Mouse (Mus musculus): ENCODE results near the gene Ago4. TPM values are rescaled to one million over a fixed set of nuclear protein-coding genes. Genes with fewer than 3 reads are reported as not detected.

Ago4 gene
- polyA plus RNA-seq, 1 experiment: not detected

DNA sequence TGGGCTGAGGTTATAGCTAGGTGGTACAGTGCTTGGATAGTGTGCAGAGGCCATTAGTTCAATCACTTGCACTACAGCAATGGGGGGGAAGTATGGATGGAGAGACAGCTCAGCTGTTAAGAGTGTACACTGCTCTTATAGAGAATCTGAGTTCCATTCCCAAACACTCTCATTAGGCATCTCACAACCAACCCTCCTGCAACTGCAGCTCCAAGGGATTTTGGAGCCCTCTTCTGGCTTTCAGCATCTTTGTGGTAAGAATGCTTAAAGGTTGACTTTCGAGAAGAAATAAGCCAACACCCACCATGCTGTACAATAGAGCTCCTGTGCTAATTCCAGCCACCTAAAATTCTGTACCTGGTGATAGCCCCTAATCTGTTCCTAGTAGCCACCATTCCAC lies 47.1 kb downstream of the Ago4 start:
- no peak overlapping the region for H3K27ac ChIP-seq (ENCODE audit: insufficient read depth, low read depth, low read length)
- no peak overlapping the region for H3K4me3 ChIP-seq (ENCODE audit: insufficient read depth, low read depth, low read length)
- no peak for TF ChIP-seq POLR2A (IDR thresholded peaks at IDR 0.05; ENCODE audit: insufficient read depth, low read depth, low read length)
- no peak for TF ChIP-seq CTCF (IDR thresholded peaks at IDR 0.05; ENCODE audit: insufficient read depth, low read depth, low read length)
- WGBS: 66% methylated on average over 1 of the region's 1 CpGs
- H3K4me1 ChIP-seq (ENCODE audit: control insufficient read depth, insufficient read depth, low read length): no peaks in the 10 kb centered on the region

DNA sequence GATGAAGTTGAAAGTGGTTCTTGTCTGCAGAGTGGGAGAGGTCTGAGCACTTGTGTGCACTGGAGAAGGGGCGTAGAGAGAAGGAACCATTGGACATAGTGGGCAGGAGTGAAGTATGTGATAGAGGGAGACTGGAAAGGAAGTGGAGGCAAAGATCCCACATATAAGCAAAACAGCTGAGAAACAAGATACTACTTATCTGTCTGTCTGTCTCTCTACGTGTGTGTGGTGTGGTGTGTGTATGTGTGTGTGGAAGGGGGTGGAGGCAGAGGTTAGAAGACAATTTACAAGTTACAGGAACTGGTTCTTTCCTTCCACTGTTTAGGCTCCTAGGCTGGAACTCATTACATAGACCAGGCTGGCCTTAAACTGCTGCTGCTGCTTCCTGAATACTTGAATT lies 48.2 kb downstream of the Ago4 start:
- 89% methylated on average over 2 of the region's 2 CpGs for WGBS
- Histone ChIP-seq H3K27ac (ENCODE audit: insufficient read depth, low read depth, low read length) (no peak overlapping the region), H3K4me1 (ENCODE audit: control insufficient read depth, insufficient read depth, low read length) (no peaks in the 10 kb centered on the region), H3K4me3 (ENCODE audit: insufficient read depth, low read depth, low read length) (no peak overlapping the region)
- TF ChIP-seq POLR2A (IDR thresholded peaks at IDR 0.05; ENCODE audit: insufficient read depth, low read depth, low read length) (no peak), CTCF (IDR thresholded peaks at IDR 0.05; ENCODE audit: insufficient read depth, low read depth, low read length) (no peak)

DNA sequence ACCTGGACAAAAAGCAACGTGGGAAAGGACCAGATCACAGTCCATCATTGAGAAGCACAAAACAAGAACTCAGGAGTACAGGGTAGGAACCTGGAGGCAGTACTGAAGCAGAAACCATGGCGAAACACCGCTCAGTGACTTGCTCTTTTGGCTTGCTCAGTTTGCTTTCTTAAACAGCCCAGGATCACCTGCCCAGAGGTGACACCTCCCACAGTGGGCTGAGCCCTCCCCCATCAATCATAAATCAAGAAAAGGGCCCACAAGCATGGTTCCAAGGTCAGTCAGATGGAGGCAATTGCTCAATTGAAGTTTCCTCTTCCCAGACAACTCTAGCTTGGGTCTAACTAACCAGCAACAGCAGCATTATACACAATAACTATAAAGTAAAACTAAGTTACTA lies 49.4 kb downstream of the Ago4 start:
- H3K4me1 ChIP-seq (ENCODE audit: control insufficient read depth, insufficient read depth, low read length): no peaks in the 10 kb centered on the region
- no peak overlapping the region for H3K4me3 ChIP-seq (ENCODE audit: insufficient read depth, low read depth, low read length)
- 89% methylated on average over 3 of the region's 3 CpGs for WGBS
- no peak overlapping the region for H3K27ac ChIP-seq (ENCODE audit: insufficient read depth, low read depth, low read length)
- TF ChIP-seq CTCF (IDR thresholded peaks at IDR 0.05; ENCODE audit: insufficient read depth, low read depth, low read length) (no peak), POLR2A (IDR thresholded peaks at IDR 0.05; ENCODE audit: insufficient read depth, low read depth, low read length) (no peak)

DNA sequence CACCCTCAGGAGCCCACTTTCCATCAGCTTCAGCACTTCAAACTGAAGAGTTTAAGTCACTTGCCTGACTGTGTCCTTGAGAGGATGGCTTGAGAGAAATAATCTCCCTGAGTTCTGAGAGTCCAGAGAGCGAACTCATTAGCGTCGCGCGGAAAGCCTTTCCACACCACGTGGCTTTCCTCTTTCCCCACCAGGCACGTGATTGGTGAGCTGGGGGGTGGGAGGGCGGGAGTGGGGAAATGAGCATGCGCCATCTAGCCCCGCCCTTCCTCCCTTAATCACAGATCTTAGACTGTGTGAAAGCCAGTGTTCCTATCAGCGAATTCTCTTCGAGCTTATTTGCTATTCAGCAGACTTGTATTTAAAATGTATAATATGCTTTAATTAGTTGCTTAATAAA lies 50.3 kb downstream of the Ago4 start:
- 76% methylated on average over 12 of the region's 12 CpGs for WGBS

DNA sequence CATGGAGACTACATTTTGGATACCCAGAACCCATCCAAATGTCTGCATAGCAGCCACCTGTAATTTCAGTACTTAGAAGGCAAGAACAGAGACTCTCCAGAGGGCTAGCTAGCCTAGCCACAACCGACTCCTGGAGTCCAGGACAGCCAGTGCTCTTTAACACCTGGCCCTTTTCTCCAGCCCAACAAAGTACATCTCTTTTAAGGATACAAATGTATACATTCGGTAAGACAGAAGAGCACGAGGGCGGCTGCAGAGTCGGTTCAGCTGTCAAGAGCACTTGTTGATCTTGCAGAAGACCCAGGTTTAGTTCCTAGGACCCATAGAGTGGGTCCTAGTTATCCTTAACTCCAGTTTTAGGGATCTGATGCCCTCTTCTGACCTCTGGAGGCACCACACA lies 51.8 kb downstream of the Ago4 start:
- TF ChIP-seq CTCF (IDR thresholded peaks at IDR 0.05; ENCODE audit: insufficient read depth, low read depth, low read length) (no peak), POLR2A (IDR thresholded peaks at IDR 0.05; ENCODE audit: insufficient read depth, low read depth, low read length) (no peak)
- H3K27ac ChIP-seq (ENCODE audit: insufficient read depth, low read depth, low read length): no peak overlapping the region
- WGBS: 90% methylated on average over 5 of the region's 5 CpGs
- H3K4me1 ChIP-seq (ENCODE audit: control insufficient read depth, insufficient read depth, low read length): no peaks in the 10 kb centered on the region
- no peak overlapping the region for H3K4me3 ChIP-seq (ENCODE audit: insufficient read depth, low read depth, low read length)

More for the DNA sequence above, 50.3 kb downstream of the Ago4 start:
- H3K4me1 ChIP-seq (ENCODE audit: control insufficient read depth, insufficient read depth, low read length): no peaks in the 10 kb centered on the region
- no peak overlapping the region for H3K4me3 ChIP-seq (ENCODE audit: insufficient read depth, low read depth, low read length)
- no peak for TF ChIP-seq CTCF (IDR thresholded peaks at IDR 0.05; ENCODE audit: insufficient read depth, low read depth, low read length)
- TF ChIP-seq POLR2A (IDR thresholded peaks at IDR 0.05; ENCODE audit: insufficient read depth, low read depth, low read length): no peak
- H3K27ac ChIP-seq (ENCODE audit: insufficient read depth, low read depth, low read length): no peak overlapping the region

DNA sequence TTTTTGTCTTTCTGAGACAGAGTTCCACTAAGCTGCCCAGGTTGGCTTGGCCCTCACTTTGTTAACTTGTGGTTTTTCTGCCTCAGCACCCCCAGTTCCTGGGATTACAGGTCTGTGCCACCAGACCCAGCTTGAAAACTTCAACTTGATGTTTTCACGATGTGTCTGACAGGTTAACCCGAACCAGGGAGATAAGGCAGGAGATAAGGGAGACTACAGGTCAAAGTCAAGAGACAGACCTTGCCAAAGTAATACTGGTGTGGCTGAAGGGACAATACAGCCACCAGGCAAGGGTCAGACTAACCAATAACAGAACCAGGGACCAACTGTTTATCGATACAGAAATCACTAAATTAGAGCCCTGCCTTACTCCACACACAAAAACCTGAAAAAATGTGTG lies 53.0 kb downstream of the Ago4 start:
- no peak overlapping the region for H3K27ac ChIP-seq (ENCODE audit: insufficient read depth, low read depth, low read length)
- TF ChIP-seq CTCF (IDR thresholded peaks at IDR 0.05; ENCODE audit: insufficient read depth, low read depth, low read length) (no peak), POLR2A (IDR thresholded peaks at IDR 0.05; ENCODE audit: insufficient read depth, low read depth, low read length) (no peak)
- WGBS: 90% methylated on average over 3 of the region's 3 CpGs
- no peak overlapping the region for H3K4me3 ChIP-seq (ENCODE audit: insufficient read depth, low read depth, low read length)
- H3K4me1 ChIP-seq (ENCODE audit: control insufficient read depth, insufficient read depth, low read length): no peaks in the 10 kb centered on the region

DNA sequence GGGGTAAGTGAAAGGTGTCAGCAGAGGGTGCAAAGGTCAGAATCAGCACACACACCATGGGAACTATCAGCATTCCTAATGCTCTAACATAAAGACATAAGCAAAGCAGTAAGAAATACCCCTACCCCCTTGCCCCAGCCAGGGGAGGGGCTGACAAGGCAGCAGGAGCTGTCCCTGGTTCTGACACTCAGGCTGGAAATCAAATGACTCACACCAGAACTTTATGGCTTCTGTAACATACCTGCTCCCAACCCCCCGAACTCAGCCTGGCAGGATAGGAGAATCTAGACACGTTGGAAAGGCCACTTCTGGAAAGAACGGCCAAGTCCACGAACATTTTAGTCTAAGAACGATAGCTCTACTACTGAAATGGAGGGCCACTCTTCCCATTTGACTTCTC lies 60.2 kb downstream of the Ago4 start:
- no peak for TF ChIP-seq CTCF (IDR thresholded peaks at IDR 0.05; ENCODE audit: insufficient read depth, low read depth, low read length)
- no peak for TF ChIP-seq POLR2A (IDR thresholded peaks at IDR 0.05; ENCODE audit: insufficient read depth, low read depth, low read length)
- H3K4me1 ChIP-seq (ENCODE audit: control insufficient read depth, insufficient read depth, low read length): no peaks in the 10 kb centered on the region
- H3K27ac ChIP-seq (ENCODE audit: insufficient read depth, low read depth, low read length): no peak overlapping the region
- WGBS: 63% methylated on average over 5 of the region's 5 CpGs
- H3K4me3 ChIP-seq (ENCODE audit: insufficient read depth, low read depth, low read length): no peak overlapping the region

DNA sequence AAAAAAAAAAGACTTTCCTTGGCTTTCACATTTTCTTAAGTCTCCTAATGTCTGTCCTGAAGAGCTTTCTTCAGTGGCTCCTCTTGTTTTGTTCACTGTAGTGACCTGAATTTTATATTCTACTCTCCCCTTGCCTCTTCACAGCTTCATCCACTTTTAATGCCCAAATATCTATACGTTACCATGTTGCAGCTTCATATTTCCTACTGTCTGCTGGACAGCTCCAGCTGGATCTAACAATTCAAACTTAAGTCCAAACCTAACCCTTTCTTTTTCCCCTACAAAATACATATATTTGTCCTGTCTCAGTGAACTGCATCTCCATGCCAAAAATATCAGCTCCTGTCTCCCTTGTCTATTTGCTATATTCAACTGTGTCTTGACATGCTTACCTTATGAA lies 63.9 kb downstream of the Ago4 start:
- no peak overlapping the region for H3K27ac ChIP-seq (ENCODE audit: insufficient read depth, low read depth, low read length)
- H3K4me1 ChIP-seq (ENCODE audit: control insufficient read depth, insufficient read depth, low read length): peaks cover 19% of the 10 kb centered on the region
- no peak overlapping the region for H3K4me3 ChIP-seq (ENCODE audit: insufficient read depth, low read depth, low read length)
- 76% methylated on average over 1 of the region's 1 CpGs for WGBS
- no peak for TF ChIP-seq POLR2A (IDR thresholded peaks at IDR 0.05; ENCODE audit: insufficient read depth, low read depth, low read length)
- TF ChIP-seq CTCF (IDR thresholded peaks at IDR 0.05; ENCODE audit: insufficient read depth, low read depth, low read length): no peak

DNA sequence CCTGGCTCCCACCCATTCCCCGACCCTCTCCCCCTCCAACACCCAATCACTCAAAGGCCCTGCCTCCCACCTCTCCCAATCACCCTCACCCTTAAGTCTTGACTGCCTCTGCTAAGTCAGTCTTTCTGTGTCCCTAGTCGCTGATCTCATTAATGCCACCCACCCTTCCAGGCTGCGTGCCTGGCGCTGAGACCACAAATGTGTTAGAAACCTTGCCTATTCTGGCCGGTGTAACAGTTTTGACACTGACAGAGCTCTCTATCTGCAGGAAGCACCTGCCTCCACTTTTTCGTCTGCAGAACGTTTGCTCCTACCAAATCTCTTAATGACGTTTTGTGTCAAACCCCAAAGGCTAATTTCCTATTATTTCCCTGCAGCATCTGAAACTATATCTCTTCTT lies 64.3 kb downstream of the Ago4 start:
- H3K4me3 ChIP-seq (ENCODE audit: insufficient read depth, low read depth, low read length): peak overlapping the region; percentile 69
- WGBS: 5% methylated on average over 8 of the region's 8 CpGs
- peaks cover 21% of the 10 kb centered on the region for H3K4me1 ChIP-seq (ENCODE audit: control insufficient read depth, insufficient read depth, low read length)
- H3K27ac ChIP-seq (ENCODE audit: insufficient read depth, low read depth, low read length): peak overlapping the region; percentile 18; the same call in 1 of the 2 replicates
- no peak for TF ChIP-seq POLR2A (IDR thresholded peaks at IDR 0.05; ENCODE audit: insufficient read depth, low read depth, low read length)
- TF ChIP-seq CTCF (IDR thresholded peaks at IDR 0.05; ENCODE audit: insufficient read depth, low read depth, low read length): no peak

DNA sequence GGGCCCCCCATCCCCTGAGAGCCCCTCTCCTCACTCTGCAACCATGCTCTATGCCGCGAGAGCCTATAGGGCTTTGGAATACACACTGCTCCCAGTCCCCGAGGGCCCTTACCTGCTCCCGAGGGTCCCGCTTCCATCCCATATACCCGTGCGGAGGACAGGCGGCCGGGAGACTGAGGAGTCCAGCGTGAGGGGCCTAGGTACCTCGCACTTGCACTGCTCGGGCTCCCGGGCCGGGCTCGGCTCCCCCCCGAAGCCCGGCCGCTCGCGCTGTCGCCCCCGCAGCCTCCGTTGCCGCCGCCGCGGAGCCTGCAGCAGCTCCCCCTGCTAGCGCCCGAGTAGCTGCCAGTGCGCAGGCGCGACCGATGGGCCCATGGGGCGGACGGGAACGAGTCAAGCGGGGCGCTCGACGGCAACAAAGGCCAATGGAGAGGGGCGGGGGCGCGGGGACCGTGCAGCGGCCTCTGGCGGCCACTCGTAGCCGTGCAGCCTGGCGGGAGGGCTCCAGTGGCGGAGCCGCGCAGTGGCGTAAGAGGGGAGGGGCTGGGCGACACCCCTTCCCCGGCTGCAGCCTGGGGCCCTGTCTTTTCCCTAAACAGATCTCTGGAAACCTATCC lies 64.9 kb downstream of the Ago4 start, which contains the start of gene Ago1:
TSS of gene Ago1 (minus strand) at position 299 of the 617 bp plus-strand sequence.
- H3K4me1 ChIP-seq (ENCODE audit: control insufficient read depth, insufficient read depth, low read length): peaks cover 26% of the 10 kb centered on the region
- H3K4me3 ChIP-seq (ENCODE audit: insufficient read depth, low read depth, low read length): peak within 1 kb of the TSS; percentile 69
- H3K27ac ChIP-seq (ENCODE audit: insufficient read depth, low read depth, low read length): peak within 1 kb of the TSS; percentile 77
- TF ChIP-seq POLR2A (IDR thresholded peaks at IDR 0.05; ENCODE audit: insufficient read depth, low read depth, low read length) (peak; percentile 81; the same call in 1 of the 2 replicates), CTCF (IDR thresholded peaks at IDR 0.05; ENCODE audit: insufficient read depth, low read depth, low read length) (peak; percentile 87)
- WGBS: under 1% methylated on average over 55 of the region's 55 CpGs

Measured in olfactory bulb, adult 2 months (tissue).